Mouse (Mus musculus): ENCODE results near the gene Cacng2. TPM values are rescaled to one million over a fixed set of nuclear protein-coding genes. Genes with fewer than 3 reads are reported as not detected.

Cacng2 gene
- polyA plus RNA-seq, 1 experiment from 2014 or later, result 2.5 TPM

GRCm38 (mm10) chr15:77983391-77983790 is 136.4 kb downstream of the Cacng2 start:
- no peaks in the 10 kb centered on the region for H3K9me3 ChIP-seq
- H3K36me3 ChIP-seq (replicated peaks), result no peaks in the 10 kb centered on the region
- H3K4me3 ChIP-seq (replicated peaks), result no peak overlapping the region
- no peak for ATAC-seq (ENCODE audit: low FRiP score)
- no peaks in the 10 kb centered on the region for H3K4me1 ChIP-seq
- 38% methylated on average over 3 of the region's 3 CpGs for WGBS
- peaks cover 28% of the 10 kb centered on the region for H3K27me3 ChIP-seq
- H3K4me2 ChIP-seq, result no peak overlapping the region
- no peak overlapping the region for H3K9ac ChIP-seq
- no peak overlapping the region for H3K27ac ChIP-seq

GRCm38 (mm10) chr15:77982195-77982939 is 137.5 kb downstream of the Cacng2 start:
- no peak overlapping the region for H3K4me3 ChIP-seq (replicated peaks)
- no peaks in the 10 kb centered on the region for H3K4me1 ChIP-seq
- no peak overlapping the region for H3K4me2 ChIP-seq
- no peak for ATAC-seq (ENCODE audit: low FRiP score)
- H3K9me3 ChIP-seq, result no peaks in the 10 kb centered on the region
- H3K27ac ChIP-seq, result no peak overlapping the region
- H3K36me3 ChIP-seq (replicated peaks), result no peaks in the 10 kb centered on the region
- H3K9ac ChIP-seq, result no peak overlapping the region
- 27% methylated on average over 18 of the region's 18 CpGs for WGBS
- H3K27me3 ChIP-seq, result peaks cover 28% of the 10 kb centered on the region

GRCm38 (mm10) chr15:77981181-77981680 is 138.6 kb downstream of the Cacng2 start:
- WGBS, result 70% methylated on average over 5 of the region's 5 CpGs
- Histone ChIP-seq H3K4me1 (no peaks in the 10 kb centered on the region), H3K9ac (no peak overlapping the region), H3K36me3 (replicated peaks) (no peaks in the 10 kb centered on the region), H3K27me3 (peaks cover 28% of the 10 kb centered on the region), H3K4me2 (no peak overlapping the region), H3K9me3 (no peaks in the 10 kb centered on the region), H3K4me3 (replicated peaks) (no peak overlapping the region), H3K27ac (no peak overlapping the region)
- no peak for ATAC-seq (ENCODE audit: low FRiP score)

- ATAC-seq (ENCODE audit: low FRiP score), result no peak
- no peaks in the 10 kb centered on the region for H3K9me3 ChIP-seq
- H3K4me1 ChIP-seq, result no peaks in the 10 kb centered on the region
- peaks cover 25% of the 10 kb centered on the region for H3K27me3 ChIP-seq
- H3K36me3 ChIP-seq (replicated peaks), result no peaks in the 10 kb centered on the region
- no peak overlapping the region for H3K4me3 ChIP-seq (replicated peaks)
- no peak overlapping the region for H3K9ac ChIP-seq
- no peak overlapping the region for H3K4me2 ChIP-seq
- WGBS, result 89% methylated on average over 10 of the region's 10 CpGs
- no peak overlapping the region for H3K27ac ChIP-seq
Measured at GRCm38 (mm10) chr15:77979427-77979865, 140.4 kb downstream of the Cacng2 start.

- no peak overlapping the region for H3K9ac ChIP-seq
- no peak for ATAC-seq (ENCODE audit: low FRiP score)
- H3K4me2 ChIP-seq, result no peak overlapping the region
- H3K27ac ChIP-seq, result no peak overlapping the region
- no peaks in the 10 kb centered on the region for H3K9me3 ChIP-seq
- no peaks in the 10 kb centered on the region for H3K36me3 ChIP-seq (replicated peaks)
- H3K4me3 ChIP-seq (replicated peaks), result no peak overlapping the region
- no peaks in the 10 kb centered on the region for H3K4me1 ChIP-seq
- peaks cover 21% of the 10 kb centered on the region for H3K27me3 ChIP-seq
- 63% methylated on average over 3 of the region's 3 CpGs for WGBS
Measured at GRCm38 (mm10) chr15:77977663-77978062, 142.2 kb downstream of the Cacng2 start.

- Histone ChIP-seq H3K36me3 (replicated peaks) (no peaks in the 10 kb centered on the region), H3K27me3 (peaks cover 6% of the 10 kb centered on the region; the same call in 1 of the 2 replicates), H3K4me3 (replicated peaks) (no peak overlapping the region), H3K27ac (no peak overlapping the region), H3K4me2 (no peak overlapping the region), H3K9me3 (no peaks in the 10 kb centered on the region), H3K4me1 (peaks cover 15% of the 10 kb centered on the region), H3K9ac (no peak overlapping the region)
- WGBS, result 75% methylated on average over 6 of the region's 6 CpGs
- ATAC-seq (ENCODE audit: low FRiP score), result no peak
Measured at GRCm38 (mm10) chr15:77974165-77974841, 145.5 kb downstream of the Cacng2 start.

- peak; percentile 91 for ATAC-seq (ENCODE audit: low FRiP score)
- Histone ChIP-seq H3K36me3 (replicated peaks) (peaks cover 31% of the 10 kb centered on the region), H3K4me1 (peaks cover 23% of the 10 kb centered on the region), H3K9me3 (no peaks in the 10 kb centered on the region), H3K4me3 (replicated peaks) (peak within 1 kb of the TSS; percentile 92), H3K27ac (peak within 1 kb of the TSS; percentile 99), H3K9ac (peak within 1 kb of the TSS; percentile 97), H3K27me3 (0 out of 2 replicates have a peak, but pooled peaks cover 3% of the 10 kb centered on the region), H3K4me2 (peak within 1 kb of the TSS; percentile 95)
- under 1% methylated on average over 72 of the region's 72 CpGs for WGBS
Measured at GRCm38 (mm10) chr15:77970470-77971292, 149.1 kb downstream of the Cacng2 start, which contains the start of gene Eif3d. Gene Eif3d (minus strand): TSS chr15:77970813.

- WGBS, result 4% methylated on average over 15 of the region's 15 CpGs
- peak; percentile 18; the same call in 1 of the 2 replicates for ATAC-seq (ENCODE audit: low FRiP score)
Measured at GRCm38 (mm10) chr15:77969940-77970469, 149.8 kb downstream of the Cacng2 start.

GRCm38 (mm10) chr15:77965117-77965528 is 154.7 kb downstream of the Cacng2 start:
- 86% methylated on average over 9 of the region's 9 CpGs for WGBS
- Histone ChIP-seq H3K9ac (no peak overlapping the region), H3K4me1 (peaks cover 15% of the 10 kb centered on the region), H3K9me3 (no peaks in the 10 kb centered on the region), H3K27me3 (no peaks in the 10 kb centered on the region), H3K36me3 (replicated peaks) (peaks cover 86% of the 10 kb centered on the region), H3K4me2 (no peak overlapping the region), H3K4me3 (replicated peaks) (no peak overlapping the region), H3K27ac (no peak overlapping the region)
- ATAC-seq (ENCODE audit: low FRiP score), result no peak

More at GRCm38 (mm10) chr15:77969940-77970469, 149.8 kb downstream of the Cacng2 start:
- Histone ChIP-seq H3K4me1 (peaks cover 23% of the 10 kb centered on the region), H3K4me3 (replicated peaks) (peak overlapping the region; percentile 92), H3K27me3 (0 out of 2 replicates have a peak, but pooled peaks cover 3% of the 10 kb centered on the region), H3K36me3 (replicated peaks) (peaks cover 38% of the 10 kb centered on the region), H3K9ac (peak overlapping the region; percentile 97), H3K27ac (peak overlapping the region; percentile 99), H3K4me2 (peak overlapping the region; percentile 95), H3K9me3 (no peaks in the 10 kb centered on the region)

- WGBS, result 96% methylated on average over 5 of the region's 5 CpGs
- no peak for ATAC-seq (ENCODE audit: low FRiP score)
Measured at GRCm38 (mm10) chr15:77962447-77962846, 157.4 kb downstream of the Cacng2 start.

GRCm38 (mm10) chr15:77960693-77961092 is 159.1 kb downstream of the Cacng2 start:
- H3K9me3 ChIP-seq, result no peaks in the 10 kb centered on the region
- no peak overlapping the region for H3K27ac ChIP-seq
- 91% methylated on average over 6 of the region's 6 CpGs for WGBS
- H3K4me2 ChIP-seq, result no peak overlapping the region
- H3K36me3 ChIP-seq (replicated peaks), result peaks cover 77% of the 10 kb centered on the region
- H3K4me1 ChIP-seq, result peaks cover 17% of the 10 kb centered on the region
- H3K4me3 ChIP-seq (replicated peaks), result no peak overlapping the region
- ATAC-seq (ENCODE audit: low FRiP score), result no peak
- H3K27me3 ChIP-seq, result peaks cover 8% of the 10 kb centered on the region; the same call in 1 of the 2 replicates
- H3K9ac ChIP-seq, result no peak overlapping the region

More at GRCm38 (mm10) chr15:77962447-77962846, 157.4 kb downstream of the Cacng2 start:
- H3K36me3 ChIP-seq (replicated peaks), result peaks cover 95% of the 10 kb centered on the region
- no peak overlapping the region for H3K9ac ChIP-seq
- H3K4me2 ChIP-seq, result no peak overlapping the region
- H3K9me3 ChIP-seq, result no peaks in the 10 kb centered on the region
- peaks cover under 1% of the 10 kb centered on the region; the same call in 1 of the 2 replicates for H3K4me1 ChIP-seq
- no peak overlapping the region for H3K4me3 ChIP-seq (replicated peaks)
- no peak overlapping the region for H3K27ac ChIP-seq
- H3K27me3 ChIP-seq, result 0 out of 2 replicates have a peak, but pooled peaks cover 5% of the 10 kb centered on the region
